Mouse (Mus musculus) testis, adult 2 months (tissue): ENCODE data around the gene Lrrc20. TPM values are rescaled to one million over a fixed set of nuclear protein-coding genes. Genes with fewer than 3 reads are reported as not detected.

Experiments
- H3K27ac ChIP-seq: fragments of 200-500 bp; 2 replicates; pipeline ENCODE4 v1.5.1; 2012; ENCODE audit warnings: low read depth, low read length; ENCODE audit not compliant: control insufficient read depth, insufficient read depth
- H3K27me3 ChIP-seq: fragments of 200-500 bp; 2 replicates; pipeline ENCODE4 v1.6.1; 2012; ENCODE audit warnings: mild to moderate bottlenecking, low read length, moderate library complexity; ENCODE audit not compliant: control insufficient read depth, insufficient read depth
- H3K36me3 ChIP-seq: fragments of 200-500 bp; 2 replicates; pipeline ENCODE4 v1.6.1; 2012; ENCODE audit warnings: mild to moderate bottlenecking, low read length; ENCODE audit not compliant: control insufficient read depth, insufficient read depth
- H3K4me1 ChIP-seq: fragments of 200-500 bp; 2 replicates; pipeline ENCODE4 v1.6.1; 2012; ENCODE audit warnings: low read length; ENCODE audit not compliant: control insufficient read depth, insufficient read depth
- H3K4me3 ChIP-seq: fragments of 200-500 bp; 2 replicates; pipeline ENCODE4 v1.5.1; 2012; ENCODE audit warnings: low read depth, mild to moderate bottlenecking, low read length, moderate library complexity, mixed read lengths; ENCODE audit not compliant: control insufficient read depth
- CTCF ChIP-seq: fragments of 200-500 bp; IDR thresholded peaks from 2 replicates; pipeline ENCODE4 v1.5.1; 2012; ENCODE audit warnings: low read depth, mild to moderate bottlenecking, inconsistent platforms, low read length, moderate library complexity; ENCODE audit not compliant: control insufficient read depth, insufficient read depth, insufficient replicate concordance
- POLR2A ChIP-seq: fragments of 200-500 bp; IDR thresholded peaks from 2 replicates; pipeline ENCODE4 v1.6.1; 2012; ENCODE audit warnings: low read depth, mild to moderate bottlenecking, inconsistent platforms, low read length, moderate library complexity; ENCODE audit not compliant: control insufficient read depth
- polyA plus RNA-seq: library from polyadenylated mRNA; depleted of rRNA; stranded (reverse); fragments of >200 nt; gene quantifications from 2 replicates; pipeline ENCODE4 v1.2.3, GENCODE M21; 2012

Gene Lrrc20
- polyA plus RNA-seq, 1 experiment = 3.3 TPM

DNA sequence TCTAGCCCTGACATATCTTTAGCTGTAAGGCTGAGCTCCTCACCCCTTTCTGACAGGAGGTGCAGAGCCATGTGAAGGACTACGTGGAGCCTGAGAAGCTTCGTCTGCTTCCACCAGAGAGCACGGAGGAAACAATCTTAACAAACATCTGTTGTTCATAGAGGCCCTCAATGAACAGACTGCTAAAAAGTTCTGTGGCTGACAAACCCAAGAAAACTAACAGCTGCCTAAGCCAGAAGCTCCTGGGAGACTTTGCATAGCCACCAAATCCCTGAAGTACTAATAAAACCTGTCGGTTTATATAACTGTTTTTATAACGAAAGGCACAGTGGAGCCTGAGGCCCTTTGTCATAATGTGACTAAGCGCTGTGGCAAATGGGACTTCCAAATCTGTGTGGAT is 32.1 kb upstream of the Lrrc20 start:
- no peaks in the 10 kb centered on the region for H3K36me3 ChIP-seq
- H3K27me3 ChIP-seq = no peaks in the 10 kb centered on the region
- no peak for TF ChIP-seq POLR2A
- TF ChIP-seq CTCF = no peak
- no peaks in the 10 kb centered on the region for H3K4me1 ChIP-seq
- H3K4me3 ChIP-seq = no peak overlapping the region
- H3K27ac ChIP-seq = no peak overlapping the region

DNA sequence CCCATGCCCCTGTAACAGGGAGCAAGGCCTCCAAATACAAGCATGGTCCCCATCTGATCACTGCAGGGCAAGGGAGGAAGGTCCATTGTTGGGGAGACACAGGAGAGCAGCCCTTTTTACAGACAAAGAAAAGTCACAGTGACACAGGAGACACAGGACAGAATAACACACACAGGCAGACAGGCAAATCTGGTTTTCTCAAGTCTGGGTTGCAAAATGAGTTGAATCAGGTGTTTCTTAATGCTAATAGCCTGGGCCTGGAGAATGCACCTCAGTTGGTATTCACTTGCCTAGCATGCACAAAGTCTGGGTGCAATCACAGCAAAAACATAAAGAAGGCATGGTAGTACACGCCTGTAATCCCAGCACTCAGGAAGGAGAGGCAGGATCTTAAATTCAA is 31.7 kb upstream of the Lrrc20 start:
- Histone ChIP-seq H3K36me3 (no peaks in the 10 kb centered on the region), H3K27me3 (no peaks in the 10 kb centered on the region), H3K4me1 (no peaks in the 10 kb centered on the region), H3K4me3 (no peak overlapping the region), H3K27ac (no peak overlapping the region)
- TF ChIP-seq POLR2A = no peak
- no peak for TF ChIP-seq CTCF

DNA sequence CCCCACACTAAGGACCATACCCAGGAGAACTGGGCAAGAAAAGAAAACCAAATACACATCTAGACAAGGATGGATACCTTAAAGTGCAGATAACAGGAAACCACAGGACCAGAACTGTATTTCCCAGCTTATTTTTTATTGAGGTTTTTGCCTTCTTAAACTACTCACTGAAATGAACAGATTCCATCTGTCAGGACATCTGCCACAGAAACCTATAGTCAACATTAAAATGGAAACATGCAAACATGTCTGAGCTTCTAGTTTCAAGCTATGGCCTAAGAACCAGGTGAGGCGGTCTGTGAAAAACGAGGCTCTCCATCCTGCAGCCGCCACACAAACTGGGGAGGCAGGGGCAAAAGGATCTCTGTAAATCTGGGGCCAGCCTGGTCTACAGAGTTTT is 30.6 kb upstream of the Lrrc20 start:
- no peaks in the 10 kb centered on the region for H3K36me3 ChIP-seq
- H3K27me3 ChIP-seq = no peaks in the 10 kb centered on the region
- no peaks in the 10 kb centered on the region for H3K4me1 ChIP-seq
- no peak for TF ChIP-seq CTCF
- TF ChIP-seq POLR2A = no peak
- no peak overlapping the region for H3K27ac ChIP-seq
- no peak overlapping the region for H3K4me3 ChIP-seq

DNA sequence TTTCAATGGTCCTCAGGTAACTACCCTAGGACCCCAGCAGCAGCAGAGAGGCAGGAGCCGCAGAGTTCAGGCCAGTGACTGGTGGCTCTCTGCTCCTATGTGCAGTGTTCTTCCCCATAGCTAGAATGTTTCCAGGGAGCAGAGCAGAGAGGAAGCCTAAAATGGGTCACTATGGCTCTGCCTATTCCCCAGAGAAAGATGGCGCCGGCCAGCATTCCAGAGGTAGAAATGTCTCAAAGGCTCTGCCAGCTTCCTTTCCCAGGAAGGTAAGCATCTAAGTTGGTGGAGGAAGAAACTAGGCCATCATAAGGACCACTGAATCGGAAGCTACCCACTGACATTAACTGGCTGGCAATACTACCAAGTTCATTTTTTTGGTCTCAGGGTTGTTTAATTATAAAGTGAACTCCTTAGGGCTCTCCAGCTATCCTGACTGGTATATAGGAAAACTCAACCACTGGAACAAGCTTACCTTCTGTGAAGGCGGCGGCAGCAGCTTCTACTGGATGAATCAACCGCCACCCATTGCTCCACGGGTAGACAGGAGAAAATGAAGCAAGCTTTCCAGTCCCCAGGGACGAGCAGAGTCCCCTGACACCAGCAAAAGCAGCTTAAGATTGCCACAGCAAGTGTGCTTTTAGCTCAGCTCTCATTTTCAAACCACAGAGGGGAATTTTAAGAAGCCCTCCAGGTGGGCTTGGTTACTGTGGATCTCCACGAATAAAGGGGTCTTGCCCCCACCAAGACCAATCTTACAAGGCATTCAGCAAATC is 27.8 kb upstream of the Lrrc20 start:
- no peaks in the 10 kb centered on the region for H3K27me3 ChIP-seq
- H3K4me1 ChIP-seq = peaks cover 5% of the 10 kb centered on the region
- no peak for TF ChIP-seq CTCF
- TF ChIP-seq POLR2A = no peak
- no peak overlapping the region for H3K4me3 ChIP-seq
- no peak overlapping the region for H3K27ac ChIP-seq
- no peaks in the 10 kb centered on the region for H3K36me3 ChIP-seq

DNA sequence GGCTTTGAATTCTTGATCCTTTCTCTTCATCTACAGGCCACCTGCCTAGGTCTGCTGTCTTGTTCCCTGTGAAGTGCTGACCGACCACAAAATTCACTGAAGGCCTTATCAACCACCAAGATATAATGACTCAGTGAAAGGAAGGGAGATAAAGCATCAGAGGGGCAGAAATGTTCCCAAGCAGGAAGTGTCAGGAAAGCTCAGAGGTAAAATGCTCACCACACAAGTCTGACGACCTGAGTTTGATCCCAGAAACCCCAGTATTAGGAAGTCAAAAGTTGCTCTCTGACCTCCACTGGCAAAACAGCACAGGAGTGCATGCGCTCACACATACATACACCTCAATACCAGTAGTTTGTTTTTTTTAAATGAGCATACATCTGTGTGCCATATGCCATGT is 26.8 kb upstream of the Lrrc20 start:
- no peaks in the 10 kb centered on the region for H3K27me3 ChIP-seq
- H3K27ac ChIP-seq = no peak overlapping the region
- TF ChIP-seq CTCF = no peak
- no peak for TF ChIP-seq POLR2A
- H3K4me3 ChIP-seq = no peak overlapping the region
- no peaks in the 10 kb centered on the region for H3K36me3 ChIP-seq
- H3K4me1 ChIP-seq = peaks cover 5% of the 10 kb centered on the region

DNA sequence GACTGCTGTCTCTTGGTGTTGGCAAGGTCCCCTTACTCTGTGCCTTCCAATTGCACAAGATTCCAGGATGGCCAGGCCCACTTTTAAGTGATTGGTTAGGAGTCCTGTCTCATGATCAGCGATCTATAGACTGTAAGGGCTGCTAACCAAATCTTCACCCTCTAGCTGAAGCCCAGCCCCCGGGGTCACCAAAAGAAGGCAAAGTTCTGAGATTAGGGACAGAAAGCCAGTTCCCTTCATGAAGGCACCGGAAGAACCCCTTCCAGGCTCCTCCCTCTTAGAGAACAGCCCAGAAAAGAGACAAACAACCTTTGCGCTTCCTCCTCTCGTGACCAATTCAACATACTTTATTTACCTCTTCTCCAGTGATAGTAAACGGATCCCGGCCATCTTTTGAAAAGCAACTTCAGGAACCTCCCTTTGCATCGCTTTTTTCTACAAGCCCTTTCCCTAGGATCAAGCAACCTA is 24.1 kb upstream of the Lrrc20 start:
- peak overlapping the region; percentile 74 for H3K27ac ChIP-seq
- no peak for TF ChIP-seq POLR2A
- TF ChIP-seq CTCF = no peak
- no peaks in the 10 kb centered on the region for H3K27me3 ChIP-seq
- peaks cover 5% of the 10 kb centered on the region for H3K4me1 ChIP-seq
- peak overlapping the region; percentile 89 for H3K4me3 ChIP-seq
- no peaks in the 10 kb centered on the region for H3K36me3 ChIP-seq

DNA sequence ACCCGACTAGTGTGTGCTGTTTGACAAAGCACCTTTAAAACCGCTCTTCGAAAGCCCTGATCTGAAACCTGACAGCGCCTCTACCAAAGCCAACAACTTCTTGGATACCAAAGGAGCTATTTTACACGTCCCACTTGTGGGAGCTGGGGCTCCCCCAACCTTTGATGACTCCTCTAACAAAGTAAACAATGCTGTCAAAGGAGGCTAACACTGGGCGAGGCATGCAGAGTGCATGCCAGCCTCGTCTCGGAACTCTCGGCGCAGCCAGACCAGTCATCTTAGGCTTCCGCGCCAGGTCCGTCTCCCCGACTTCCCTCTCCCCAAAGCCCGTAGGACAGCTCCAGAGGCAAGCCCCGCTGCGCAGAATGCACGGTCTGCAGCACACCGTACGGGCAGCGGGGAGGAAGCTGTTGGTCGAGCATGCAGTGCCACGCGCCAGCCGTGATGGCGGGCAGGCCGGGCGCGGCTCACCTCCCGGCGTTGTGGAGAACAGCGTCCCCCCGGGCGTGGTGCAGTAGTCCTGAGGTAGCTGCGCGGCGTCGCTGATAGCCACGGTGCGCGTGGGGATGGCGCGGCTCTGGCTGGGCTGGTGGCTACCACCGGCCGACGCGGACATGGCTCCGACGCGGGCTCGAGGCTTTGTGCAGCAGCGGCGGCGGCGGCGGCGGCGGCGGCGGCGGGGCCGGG is 23.5 kb upstream of the Lrrc20 start:
- TF ChIP-seq CTCF (no peak), POLR2A (no peak)
- H3K27ac ChIP-seq = peak overlapping the region; percentile 74
- peak overlapping the region; percentile 89 for H3K4me3 ChIP-seq
- no peaks in the 10 kb centered on the region for H3K27me3 ChIP-seq
- H3K36me3 ChIP-seq = no peaks in the 10 kb centered on the region
- peaks cover 7% of the 10 kb centered on the region for H3K4me1 ChIP-seq
